Mouse (Mus musculus): ENCODE data around the gene Olfr139. TPM values are rescaled to one million over a fixed set of nuclear protein-coding genes. Genes with fewer than 3 reads are reported as not detected.

Olfr139 gene
- polyA plus RNA-seq (2014; fragmentation: Nextera tagmentation; extraction: Ambion mirVana), result not detected in 2 replicates

- DNase-seq (ENCODE audit: low spot score, missing footprints) (no peak), ATAC-seq (ENCODE audit: low FRiP score) (no peak)
- H3K27me3 ChIP-seq (ENCODE audit: control insufficient read depth, insufficient read depth, low read length), result no peaks in the 10 kb centered on the region
- 82% methylated on average over 2 of the region's 2 CpGs for WGBS
- H3K36me3 ChIP-seq (ENCODE audit: control insufficient read depth, insufficient read depth, low read length), result no peaks in the 10 kb centered on the region
- no peak within 1 kb of the TSS for H3K4me2 ChIP-seq
- H3K9ac ChIP-seq (ENCODE audit: low read length), result no peak within 1 kb of the TSS
- no peak within 1 kb of the TSS for H3K4me3 ChIP-seq (ENCODE audit: low read depth, low read length)
- H3K4me1 ChIP-seq (ENCODE audit: control insufficient read depth, insufficient read depth, low read length), result no peaks in the 10 kb centered on the region
- peaks cover 15% of the 10 kb centered on the region; the same call in 1 of the 2 replicates for H3K9me3 ChIP-seq (ENCODE audit: control insufficient read depth, low read length)
- no peak within 1 kb of the TSS for H3K27ac ChIP-seq (ENCODE audit: low read depth, low read length)
Observed at GRCm38 (mm10) chr11:74056451-74056850, at the start of gene Olfr139, which contains the start of gene Olfr399. Gene Olfr139, minus strand, starts transcription at chr11:74056551. Gene Olfr399, minus strand, starts transcription at chr11:74056615.

- H3K27me3 ChIP-seq (ENCODE audit: control insufficient read depth, insufficient read depth, low read length), result no peaks in the 10 kb centered on the region
- 38% methylated on average over 5 of the region's 5 CpGs for WGBS
- H3K4me1 ChIP-seq (ENCODE audit: control insufficient read depth, insufficient read depth, low read length), result no peaks in the 10 kb centered on the region
- DNase-seq (ENCODE audit: low spot score, missing footprints) (no peak), ATAC-seq (ENCODE audit: low FRiP score) (no peak)
- H3K4me2 ChIP-seq, result no peak overlapping the region
- H3K4me3 ChIP-seq (ENCODE audit: low read depth, low read length), result no peak overlapping the region
- peaks cover 10% of the 10 kb centered on the region; the same call in 1 of the 2 replicates for H3K9me3 ChIP-seq (ENCODE audit: control insufficient read depth, low read length)
- H3K36me3 ChIP-seq (ENCODE audit: control insufficient read depth, insufficient read depth, low read length), result no peaks in the 10 kb centered on the region
- no peak overlapping the region for H3K27ac ChIP-seq (ENCODE audit: low read depth, low read length)
- no peak overlapping the region for H3K9ac ChIP-seq (ENCODE audit: low read length)
Observed at GRCm38 (mm10) chr11:74105066-74105465, 48.7 kb upstream of the Olfr139 start.

GRCm38 (mm10) chr11:74101507-74101906 is 45.2 kb upstream of the Olfr139 start:
- 53% methylated on average over 2 of the region's 2 CpGs for WGBS
- no peak overlapping the region for H3K4me2 ChIP-seq
- no peaks in the 10 kb centered on the region for H3K27me3 ChIP-seq (ENCODE audit: control insufficient read depth, insufficient read depth, low read length)
- no peak overlapping the region for H3K9ac ChIP-seq (ENCODE audit: low read length)
- DNase-seq (ENCODE audit: low spot score, missing footprints) (no peak), ATAC-seq (ENCODE audit: low FRiP score) (no peak)
- H3K4me3 ChIP-seq (ENCODE audit: low read depth, low read length), result no peak overlapping the region
- H3K9me3 ChIP-seq (ENCODE audit: control insufficient read depth, low read length), result peaks cover 7% of the 10 kb centered on the region; the same call in 1 of the 2 replicates
- no peaks in the 10 kb centered on the region for H3K4me1 ChIP-seq (ENCODE audit: control insufficient read depth, insufficient read depth, low read length)
- no peaks in the 10 kb centered on the region for H3K36me3 ChIP-seq (ENCODE audit: control insufficient read depth, insufficient read depth, low read length)
- H3K27ac ChIP-seq (ENCODE audit: low read depth, low read length), result no peak overlapping the region

- H3K27ac ChIP-seq (ENCODE audit: low read depth, low read length), result no peak overlapping the region
- DNase-seq (ENCODE audit: low spot score, missing footprints) (no peak), ATAC-seq (ENCODE audit: low FRiP score) (no peak)
- H3K9me3 ChIP-seq (ENCODE audit: control insufficient read depth, low read length), result peaks cover 7% of the 10 kb centered on the region; the same call in 1 of the 2 replicates
- 85% methylated on average over 2 of the region's 2 CpGs for WGBS
- no peak overlapping the region for H3K4me2 ChIP-seq
- H3K27me3 ChIP-seq (ENCODE audit: control insufficient read depth, insufficient read depth, low read length), result no peaks in the 10 kb centered on the region
- H3K4me3 ChIP-seq (ENCODE audit: low read depth, low read length), result no peak overlapping the region
- H3K4me1 ChIP-seq (ENCODE audit: control insufficient read depth, insufficient read depth, low read length), result no peaks in the 10 kb centered on the region
- H3K9ac ChIP-seq (ENCODE audit: low read length), result no peak overlapping the region
- H3K36me3 ChIP-seq (ENCODE audit: control insufficient read depth, insufficient read depth, low read length), result no peaks in the 10 kb centered on the region
Observed at GRCm38 (mm10) chr11:74100724-74101123, 44.4 kb upstream of the Olfr139 start.

GRCm38 (mm10) chr11:74069655-74070054 is 13.3 kb upstream of the Olfr139 start, which contains the start of gene Zfp616:
Gene Zfp616, plus strand, starts transcription at chr11:74069955.
- H3K4me3 ChIP-seq (ENCODE audit: low read depth, low read length), result no peak within 1 kb of the TSS
- no peak within 1 kb of the TSS for H3K4me2 ChIP-seq
- no peak within 1 kb of the TSS for H3K9ac ChIP-seq (ENCODE audit: low read length)
- H3K4me1 ChIP-seq (ENCODE audit: control insufficient read depth, insufficient read depth, low read length), result no peaks in the 10 kb centered on the region
- 85% methylated on average over 1 of the region's 1 CpGs for WGBS
- no peak for ATAC-seq (ENCODE audit: low FRiP score)
- no peak within 1 kb of the TSS for H3K27ac ChIP-seq (ENCODE audit: low read depth, low read length)
- H3K27me3 ChIP-seq (ENCODE audit: control insufficient read depth, insufficient read depth, low read length), result no peaks in the 10 kb centered on the region
- no peaks in the 10 kb centered on the region for H3K36me3 ChIP-seq (ENCODE audit: control insufficient read depth, insufficient read depth, low read length)
- no peak for DNase-seq (ENCODE audit: low spot score, missing footprints)
- H3K9me3 ChIP-seq (ENCODE audit: control insufficient read depth, low read length), result peaks cover 1% of the 10 kb centered on the region; the same call in 1 of the 2 replicates

- WGBS, result 67% methylated on average over 3 of the region's 3 CpGs
Observed at GRCm38 (mm10) chr11:74051347-74051746, 5.0 kb downstream of the Olfr139 start.

More at GRCm38 (mm10) chr11:74051347-74051746, 5.0 kb downstream of the Olfr139 start:
- no peak for ATAC-seq (ENCODE audit: low FRiP score)
- Histone ChIP-seq H3K4me3 (ENCODE audit: low read depth, low read length) (no peak overlapping the region), H3K4me1 (ENCODE audit: control insufficient read depth, insufficient read depth, low read length) (no peaks in the 10 kb centered on the region), H3K27me3 (ENCODE audit: control insufficient read depth, insufficient read depth, low read length) (no peaks in the 10 kb centered on the region), H3K27ac (ENCODE audit: low read depth, low read length) (no peak overlapping the region), H3K36me3 (ENCODE audit: control insufficient read depth, insufficient read depth, low read length) (no peaks in the 10 kb centered on the region), H3K9me3 (ENCODE audit: control insufficient read depth, low read length) (peaks cover 13% of the 10 kb centered on the region; the same call in 1 of the 2 replicates), H3K4me2 (no peak overlapping the region), H3K9ac (ENCODE audit: low read length) (no peak overlapping the region)
- DNase-seq (ENCODE audit: low spot score, missing footprints), result no peak

Other genes starting within 250 kb of the Olfr139 start
- gene Olfr392, start 239.5 kb downstream of the Olfr139 start, polyA plus RNA-seq (2014; fragmentation: Nextera tagmentation; extraction: Ambion mirVana), result not detected in 2 replicates
- not detected in 2 replicates for gene Olfr393, start 205.1 kb downstream of the Olfr139 start, polyA plus RNA-seq (2014; fragmentation: Nextera tagmentation; extraction: Ambion mirVana)
- gene Olfr394, start 165.8 kb downstream of the Olfr139 start, polyA plus RNA-seq (2014; fragmentation: Nextera tagmentation; extraction: Ambion mirVana), result not detected in 2 replicates
- gene Olfr395, start 147.3 kb downstream of the Olfr139 start, polyA plus RNA-seq (2014; fragmentation: Nextera tagmentation; extraction: Ambion mirVana), result not detected in 2 replicates
- gene Olfr23, start 119.9 kb downstream of the Olfr139 start, polyA plus RNA-seq (2014; fragmentation: Nextera tagmentation; extraction: Ambion mirVana), result not detected in 2 replicates
- gene Olfr397, start 95.7 kb downstream of the Olfr139 start, polyA plus RNA-seq (2014; fragmentation: Nextera tagmentation; extraction: Ambion mirVana), result not detected in 2 replicates
- not detected in 2 replicates for gene Olfr398, start 66.1 kb downstream of the Olfr139 start, polyA plus RNA-seq (2014; fragmentation: Nextera tagmentation; extraction: Ambion mirVana)
- not detected in 2 replicates for gene Olfr399, start 64 bp upstream of the Olfr139 start, polyA plus RNA-seq (2014; fragmentation: Nextera tagmentation; extraction: Ambion mirVana)
- gene Zfp616, start 13.4 kb upstream of the Olfr139 start, polyA plus RNA-seq (2014; fragmentation: Nextera tagmentation; extraction: Ambion mirVana), result not detected in 2 replicates
- gene Olfr401, start 57.2 kb upstream of the Olfr139 start, polyA plus RNA-seq (2014; fragmentation: Nextera tagmentation; extraction: Ambion mirVana), result not detected in 2 replicates
- gene Olfr402, start 97.0 kb upstream of the Olfr139 start, polyA plus RNA-seq (2014; fragmentation: Nextera tagmentation; extraction: Ambion mirVana), result not detected in 2 replicates
- not detected in 2 replicates for gene Olfr403, start 129.7 kb upstream of the Olfr139 start, polyA plus RNA-seq (2014; fragmentation: Nextera tagmentation; extraction: Ambion mirVana)
- not detected in 2 replicates for gene Olfr43, start 154.8 kb upstream of the Olfr139 start, polyA plus RNA-seq (2014; fragmentation: Nextera tagmentation; extraction: Ambion mirVana)
- gene Olfr406, start 203.3 kb upstream of the Olfr139 start, polyA plus RNA-seq (2014; fragmentation: Nextera tagmentation; extraction: Ambion mirVana), result not detected in 2 replicates
- not detected in 2 replicates for gene Olfr59, start 227.2 kb upstream of the Olfr139 start, polyA plus RNA-seq (2014; fragmentation: Nextera tagmentation; extraction: Ambion mirVana)